Mouse (Mus musculus) neural tube, embryonic 13.5 days (tissue): Measurements from ENCODE around the gene Dpysl5. TPM values are rescaled to one million over a fixed set of nuclear protein-coding genes. Genes with fewer than 3 reads are reported as not detected.

ENCODE experiments used
- ATAC-seq: fragments of 200-750 bp; cut with Nextera tagmentation; 2 replicates; pipeline ENCODE4 v1.8.0; 2017; ENCODE audit warnings: low read depth, mild to moderate bottlenecking, moderate TSS enrichment, moderate library complexity
- H3K27ac ChIP-seq: fragments of 300-500 bp; sonication (generic); replicated peaks from 2 replicates; pipeline ENCODE4 v1.5.1; 2015; ENCODE audit warnings: moderate library complexity, mild to moderate bottlenecking, inconsistent platforms
- H3K27me3 ChIP-seq: fragments of 300-500 bp; sonication (generic); 2 replicates; pipeline ENCODE4 v1.6.1; 2015; ENCODE audit warnings: mild to moderate bottlenecking, inconsistent platforms
- H3K36me3 ChIP-seq: fragments of 300-500 bp; sonication (generic); 2 replicates; pipeline ENCODE4 v1.6.1; 2015; ENCODE audit warnings: mild to moderate bottlenecking, inconsistent platforms
- H3K4me1 ChIP-seq: fragments of 300-500 bp; sonication (generic); replicated peaks from 2 replicates; pipeline ENCODE4 v1.6.1; 2015; ENCODE audit warnings: inconsistent platforms
- H3K4me2 ChIP-seq: fragments of 300-500 bp; sonication (generic); 2 replicates; pipeline ENCODE4 v1.6.1; 2015; ENCODE audit warnings: inconsistent platforms, mild to moderate bottlenecking, moderate library complexity
- H3K4me3 ChIP-seq: fragments of 300-500 bp; sonication (generic); 2 replicates; pipeline ENCODE4 v1.5.1; 2015; ENCODE audit warnings: mild to moderate bottlenecking, inconsistent platforms
- H3K9ac ChIP-seq: fragments of 300-500 bp; sonication (generic); 2 replicates; pipeline ENCODE4 v1.6.1; 2015; ENCODE audit warnings: moderate library complexity, mild to moderate bottlenecking, inconsistent platforms
- H3K9me3 ChIP-seq: fragments of 300-500 bp; sonication (generic); 2 replicates; pipeline ENCODE4 v1.6.1; 2016; ENCODE audit warnings: inconsistent platforms
- WGBS: fragments of 180-500 bp; shearing (Covaris S2); methylation state at CpG from one replicate; pipeline ENCODE4 v1.1.7; 2015; 5-methylcytosine and 5-hydroxymethylcytosine counted together
- polyA plus RNA-seq: library from polyadenylated mRNA; unstranded; fragments of >200 nt; fragmentation: Nextera tagmentation; extraction: Ambion mirVana; gene quantifications from 2 replicates; pipeline ENCODE4 v1.2.1, GENCODE M21; 2015

Gene Dpysl5
- polyA plus RNA-seq, 1 experiment from 2014 or later, result 184 TPM

DNA sequence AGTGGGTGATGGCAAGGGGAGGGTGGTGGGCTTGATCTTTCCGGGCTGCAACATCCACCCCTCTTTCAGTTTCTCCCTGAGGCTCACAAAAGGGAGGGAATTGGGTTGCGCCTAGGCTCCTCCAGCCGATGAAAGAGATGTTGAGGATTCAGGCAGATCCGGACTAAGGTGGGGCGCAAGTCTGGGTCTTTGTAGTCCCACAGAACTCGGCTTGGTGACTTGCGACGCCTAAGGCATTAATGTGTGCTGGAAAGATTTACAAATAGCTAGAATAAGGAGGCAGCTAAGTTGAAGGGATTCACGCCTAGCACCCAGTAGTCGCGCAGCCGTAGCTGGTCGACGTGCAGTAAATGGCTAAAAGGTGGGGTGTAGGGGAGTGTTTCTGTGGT, 632 bp downstream of the Dpysl5 start:
- H3K36me3 ChIP-seq, result 0 out of 2 replicates have a peak, but pooled peaks cover 5% of the 10 kb centered on the region
- WGBS, result under 1% methylated on average over 14 of the region's 14 CpGs
- H3K27me3 ChIP-seq, result no peaks in the 10 kb centered on the region; the same call in none of the 2 replicates
- peak overlapping the region; percentile 87 for H3K4me3 ChIP-seq
- H3K27ac ChIP-seq, result peak overlapping the region; percentile 95
- H3K4me1 ChIP-seq, result peaks cover 42% of the 10 kb centered on the region
- peak; percentile 29 for ATAC-seq
- no peaks in the 10 kb centered on the region for H3K9me3 ChIP-seq
- peak overlapping the region; percentile 95 for H3K9ac ChIP-seq
- peak overlapping the region; percentile 76 for H3K4me2 ChIP-seq

DNA sequence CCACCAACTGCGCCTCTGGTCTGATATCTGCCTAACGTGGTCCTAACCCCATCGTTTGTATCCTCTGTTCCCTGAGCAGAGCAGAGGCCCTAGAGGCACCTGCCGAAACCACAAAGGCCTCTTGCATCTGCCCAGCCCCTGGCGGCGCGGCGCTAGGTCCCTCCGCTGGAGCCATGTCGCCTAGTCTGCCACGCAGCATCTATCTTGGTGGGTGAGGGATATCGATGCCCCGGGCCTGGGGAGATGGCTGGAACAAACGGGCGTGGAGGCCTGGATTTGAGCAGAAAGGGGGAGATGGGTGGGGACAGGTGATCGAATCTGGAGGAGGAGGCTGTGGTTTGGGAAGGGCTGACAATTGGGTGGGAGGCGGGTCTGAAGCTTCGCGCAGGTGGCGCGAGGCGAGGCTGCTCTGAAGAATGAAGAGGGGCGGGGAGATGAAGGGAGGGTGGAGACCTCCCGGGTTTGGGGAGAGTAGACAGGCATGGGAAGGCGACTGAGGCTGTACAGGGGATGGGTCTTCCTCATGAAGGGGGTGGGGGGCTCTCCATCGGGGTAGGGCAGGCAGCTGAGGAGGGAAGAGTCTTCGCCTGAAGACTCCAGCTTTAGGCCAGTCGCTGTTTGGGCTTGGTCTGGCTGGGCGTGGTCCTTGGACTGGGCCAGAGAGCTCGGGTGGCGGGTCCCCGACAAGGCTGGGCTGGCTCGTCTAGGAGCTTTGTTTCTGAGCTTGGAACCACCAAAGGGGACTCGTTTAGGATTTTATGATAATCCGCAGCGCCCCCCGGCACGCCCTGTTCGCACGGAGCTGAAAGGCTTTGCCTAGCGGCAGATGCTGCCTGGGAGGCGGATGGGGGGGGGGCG, 1.3 kb downstream of the Dpysl5 start:
- H3K27ac ChIP-seq, result peak overlapping the region; percentile 95
- H3K4me1 ChIP-seq, result peaks cover 44% of the 10 kb centered on the region
- no peaks in the 10 kb centered on the region; the same call in none of the 2 replicates for H3K27me3 ChIP-seq
- WGBS, result under 1% methylated on average over 43 of the region's 43 CpGs
- H3K9me3 ChIP-seq, result no peaks in the 10 kb centered on the region
- H3K36me3 ChIP-seq, result 0 out of 2 replicates have a peak, but pooled peaks cover 5% of the 10 kb centered on the region
- H3K4me3 ChIP-seq, result peak overlapping the region; percentile 87
- peak overlapping the region; percentile 95 for H3K9ac ChIP-seq
- peak; percentile 68 for ATAC-seq
- peak overlapping the region; percentile 76 for H3K4me2 ChIP-seq

DNA sequence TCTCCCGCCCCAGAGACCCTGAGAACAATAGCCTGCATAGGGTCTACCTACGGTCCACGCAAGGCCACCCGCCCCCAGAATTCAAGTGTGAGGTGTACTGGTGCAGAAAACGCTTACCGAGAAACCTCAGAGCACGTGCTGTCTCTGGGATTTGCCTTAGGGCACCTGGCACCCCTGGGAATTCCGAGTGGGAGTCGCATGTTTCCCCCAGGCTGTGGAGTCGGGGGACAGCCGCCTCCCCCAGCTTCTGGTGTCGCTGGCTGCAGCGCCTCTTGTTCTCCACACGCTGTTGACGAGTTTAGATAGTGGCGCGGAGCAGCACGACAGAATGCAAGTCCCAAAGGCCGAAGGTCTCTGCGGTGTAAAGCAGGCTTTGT, 1.9 kb downstream of the Dpysl5 start:
- Histone ChIP-seq H3K4me3 (peak overlapping the region; percentile 87), H3K9me3 (no peaks in the 10 kb centered on the region), H3K9ac (peak overlapping the region; percentile 95), H3K27ac (peak overlapping the region; percentile 95), H3K4me1 (peaks cover 49% of the 10 kb centered on the region), H3K36me3 (0 out of 2 replicates have a peak, but pooled peaks cover 5% of the 10 kb centered on the region), H3K27me3 (no peaks in the 10 kb centered on the region; the same call in none of the 2 replicates), H3K4me2 (peak overlapping the region; percentile 76)
- peak; percentile 21 for ATAC-seq
- WGBS, result 0% methylated on average over 20 of the region's 20 CpGs

DNA sequence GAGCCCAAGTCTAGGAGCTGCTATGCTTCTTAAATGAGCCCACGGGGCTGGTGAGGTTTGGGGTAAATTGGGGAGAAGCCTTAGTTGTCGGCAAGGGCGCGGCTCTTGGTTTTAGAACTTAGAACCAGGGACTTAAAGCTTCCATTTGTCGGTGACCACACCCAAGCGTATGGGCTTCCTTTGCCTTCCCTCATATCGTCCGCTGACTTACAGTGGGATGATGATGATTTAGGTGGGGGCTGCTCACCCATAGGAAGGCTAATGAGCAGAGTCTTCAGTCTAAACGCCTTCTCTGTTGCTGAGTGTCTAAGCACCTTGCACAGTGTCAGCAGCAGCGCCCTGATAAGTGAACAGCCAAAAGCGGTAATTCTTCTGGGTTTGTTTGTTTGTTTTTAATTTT, 2.3 kb downstream of the Dpysl5 start:
- H3K36me3 ChIP-seq, result 0 out of 2 replicates have a peak, but pooled peaks cover 5% of the 10 kb centered on the region
- H3K9me3 ChIP-seq, result no peaks in the 10 kb centered on the region
- H3K4me2 ChIP-seq, result peak overlapping the region; percentile 76
- 13% methylated on average over 11 of the region's 11 CpGs for WGBS
- peak overlapping the region; percentile 87 for H3K4me3 ChIP-seq
- peaks cover 53% of the 10 kb centered on the region for H3K4me1 ChIP-seq
- H3K9ac ChIP-seq, result peak overlapping the region; percentile 95
- ATAC-seq, result no peak
- H3K27me3 ChIP-seq, result no peaks in the 10 kb centered on the region; the same call in 1 of the 2 replicates
- H3K27ac ChIP-seq, result peak overlapping the region; percentile 95

DNA sequence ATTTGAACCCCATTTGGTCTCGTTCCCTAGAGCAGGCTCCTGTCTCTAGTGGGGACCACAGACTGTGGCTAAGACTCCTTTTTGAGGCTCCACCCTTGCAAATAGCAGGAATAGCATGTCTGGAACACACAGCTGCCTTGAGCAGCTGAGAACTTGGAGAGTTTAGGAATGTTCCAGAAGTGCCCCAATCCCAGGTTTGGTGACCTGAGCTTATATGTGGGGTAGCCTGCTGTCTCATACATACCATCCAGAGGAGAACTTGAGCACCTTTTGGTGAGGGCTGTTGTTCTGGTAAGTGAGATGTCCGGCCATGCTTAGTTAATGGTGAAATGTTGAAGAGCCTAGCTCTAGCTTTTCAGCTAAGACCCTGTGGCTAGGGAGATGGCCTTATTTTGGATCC, 4.9 kb downstream of the Dpysl5 start:
- ATAC-seq, result no peak
- Histone ChIP-seq H3K4me2 (no peak overlapping the region), H3K9ac (no peak overlapping the region), H3K9me3 (no peaks in the 10 kb centered on the region), H3K27ac (no peak overlapping the region), H3K36me3 (peaks cover 17% of the 10 kb centered on the region), H3K4me1 (peaks cover 53% of the 10 kb centered on the region), H3K4me3 (no peak overlapping the region), H3K27me3 (no peaks in the 10 kb centered on the region)
- WGBS, result 95% methylated on average over 2 of the region's 2 CpGs

DNA sequence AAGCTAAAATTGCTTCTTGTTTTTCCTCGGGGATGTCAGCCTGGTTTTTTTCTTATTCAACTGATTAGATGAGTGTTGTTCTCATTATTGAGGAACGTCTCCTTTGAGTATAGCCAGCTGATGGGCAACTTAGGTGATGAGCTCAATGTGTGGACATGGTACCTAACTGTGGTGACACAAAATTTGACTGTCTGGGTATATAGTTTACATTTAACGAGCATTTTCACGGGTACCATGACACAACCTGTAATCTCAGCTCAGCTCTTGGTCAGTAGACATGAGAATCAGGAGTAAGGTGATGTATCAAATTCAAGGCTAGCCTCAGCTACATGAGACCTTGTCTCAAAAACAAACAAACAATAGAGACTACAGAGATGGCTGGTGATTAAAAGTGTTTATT, 6.1 kb downstream of the Dpysl5 start:
- ATAC-seq, result no peak
- H3K9me3 ChIP-seq, result no peaks in the 10 kb centered on the region
- H3K9ac ChIP-seq, result no peak overlapping the region
- H3K27me3 ChIP-seq, result no peaks in the 10 kb centered on the region
- no peak overlapping the region for H3K4me3 ChIP-seq
- H3K4me2 ChIP-seq, result no peak overlapping the region
- 83% methylated on average over 4 of the region's 4 CpGs for WGBS
- H3K36me3 ChIP-seq, result peaks cover 27% of the 10 kb centered on the region
- peak overlapping the region; percentile 78; the same call in 1 of the 2 replicates for H3K27ac ChIP-seq
- H3K4me1 ChIP-seq, result peaks cover 56% of the 10 kb centered on the region

DNA sequence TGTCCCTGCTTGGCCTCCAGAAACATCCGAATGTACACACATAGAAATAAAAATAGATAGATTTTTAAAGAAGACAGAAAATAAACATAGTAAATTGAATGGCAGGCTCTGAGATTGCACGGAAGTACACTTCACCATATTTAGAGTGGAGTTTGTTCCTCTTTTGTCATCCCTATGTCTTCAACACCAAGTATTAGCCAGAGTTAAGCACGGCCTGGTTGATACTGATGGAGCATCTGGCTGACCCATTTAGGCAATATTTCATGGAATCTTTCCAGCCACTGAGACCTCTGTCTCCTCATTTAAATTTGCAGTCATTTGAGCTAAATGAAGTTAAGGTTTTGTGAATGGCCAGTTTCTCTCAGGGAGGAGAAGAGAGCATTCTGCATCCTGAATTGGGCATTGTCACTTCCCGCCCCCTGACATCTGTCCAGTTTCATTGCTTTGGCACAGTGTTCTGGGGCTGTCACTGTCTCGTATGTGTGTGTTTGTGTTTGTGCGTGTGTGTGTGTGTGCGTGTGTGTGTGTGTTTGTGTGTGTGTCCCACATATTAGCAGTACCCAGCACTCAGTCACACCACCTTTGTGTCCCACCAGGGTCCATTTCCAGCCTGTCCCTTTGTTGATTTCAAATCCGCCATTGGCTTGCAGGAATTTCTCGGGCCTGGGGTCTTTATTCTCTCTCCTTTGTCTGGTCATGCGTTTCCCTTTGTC, 6.8 kb downstream of the Dpysl5 start:
- H3K4me2 ChIP-seq, result peak overlapping the region; percentile 32
- 29% methylated on average over 10 of the region's 10 CpGs for WGBS
- peaks cover 63% of the 10 kb centered on the region for H3K4me1 ChIP-seq
- H3K27ac ChIP-seq, result peak overlapping the region; percentile 78
- H3K36me3 ChIP-seq, result peaks cover 34% of the 10 kb centered on the region
- ATAC-seq, result no peak
- no peaks in the 10 kb centered on the region for H3K9me3 ChIP-seq
- H3K9ac ChIP-seq, result peak overlapping the region; percentile 54; the same call in 1 of the 2 replicates
- peak overlapping the region; percentile 8; the same call in 1 of the 2 replicates for H3K4me3 ChIP-seq
- no peaks in the 10 kb centered on the region for H3K27me3 ChIP-seq

DNA sequence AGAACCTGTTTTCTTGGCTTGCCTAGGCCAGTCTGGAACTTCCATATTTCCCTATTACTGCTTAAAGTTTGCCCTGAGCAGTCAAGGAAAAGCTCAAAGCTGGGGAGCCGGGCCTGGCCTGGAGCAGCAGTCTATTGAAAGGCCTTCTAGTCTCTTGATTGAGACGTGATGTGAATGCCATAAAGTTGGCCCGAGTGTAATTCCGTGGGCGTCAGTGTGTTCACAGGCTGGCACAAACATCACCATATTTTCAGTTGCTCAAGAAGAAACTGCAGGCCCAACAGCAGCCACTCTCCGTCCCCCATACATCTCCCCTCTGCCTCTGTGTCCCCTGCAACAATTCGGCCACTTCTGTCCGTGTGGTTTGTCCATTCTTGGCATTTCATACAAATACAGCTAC, 10.6 kb downstream of the Dpysl5 start:
- H3K9ac ChIP-seq, result no peak overlapping the region
- H3K27me3 ChIP-seq, result no peaks in the 10 kb centered on the region
- WGBS, result 83% methylated on average over 8 of the region's 8 CpGs
- H3K4me1 ChIP-seq, result peaks cover 38% of the 10 kb centered on the region
- no peak for ATAC-seq
- no peak overlapping the region for H3K4me2 ChIP-seq
- H3K36me3 ChIP-seq, result peaks cover 52% of the 10 kb centered on the region
- H3K9me3 ChIP-seq, result no peaks in the 10 kb centered on the region
- H3K27ac ChIP-seq, result no peak overlapping the region
- H3K4me3 ChIP-seq, result no peak overlapping the region

DNA sequence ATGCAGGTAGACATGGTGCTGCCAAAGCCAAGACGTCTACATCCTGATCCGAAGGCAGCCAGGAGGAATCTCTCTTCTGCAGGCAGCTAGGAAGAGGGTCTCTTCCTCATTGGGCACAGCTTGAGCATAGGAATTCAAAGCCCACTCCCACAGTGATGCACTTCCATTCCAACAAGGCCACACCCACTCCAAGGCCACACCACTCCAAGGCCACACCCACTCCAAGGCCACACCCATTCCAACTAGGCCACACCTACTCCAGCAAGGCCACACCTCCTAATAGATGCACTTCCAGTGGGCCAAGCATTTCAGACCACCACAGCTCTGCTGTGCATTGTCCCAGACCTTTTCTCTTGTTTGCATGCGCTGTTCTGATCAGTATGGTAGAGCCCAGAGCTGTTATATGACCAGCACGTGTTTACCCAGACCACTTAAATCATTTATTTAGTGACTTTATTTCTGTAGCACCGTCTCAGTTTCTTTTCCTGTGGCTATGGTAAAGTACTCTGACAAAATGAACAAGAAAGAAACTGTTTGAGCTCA, 14.9 kb downstream of the Dpysl5 start:
- ATAC-seq, result no peak
- Histone ChIP-seq H3K4me2 (no peak overlapping the region), H3K4me3 (no peak overlapping the region), H3K9ac (no peak overlapping the region), H3K36me3 (peaks cover 41% of the 10 kb centered on the region), H3K27me3 (no peaks in the 10 kb centered on the region), H3K4me1 (peaks cover 42% of the 10 kb centered on the region), H3K9me3 (no peaks in the 10 kb centered on the region), H3K27ac (no peak overlapping the region)
- 94% methylated on average over 5 of the region's 5 CpGs for WGBS

DNA sequence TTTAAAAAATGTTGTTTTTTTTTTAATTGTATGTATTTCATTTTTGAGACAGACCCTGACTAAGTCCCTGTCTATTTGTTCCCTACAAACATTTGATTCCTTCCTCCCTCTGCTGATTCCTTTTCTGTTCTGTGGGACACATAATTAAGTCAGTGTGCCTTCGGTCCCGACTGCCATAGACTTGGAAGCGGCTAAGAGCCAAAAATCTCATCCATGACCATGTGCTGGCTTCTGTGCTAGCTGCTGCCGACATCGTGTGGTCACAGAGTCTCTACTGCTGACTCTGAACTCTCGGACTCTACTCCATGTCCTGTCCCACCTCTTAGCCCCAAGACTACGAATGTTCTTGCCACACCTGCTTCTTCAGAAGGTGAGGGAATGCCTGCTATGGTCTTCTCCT, 21.1 kb downstream of the Dpysl5 start:
- H3K4me2 ChIP-seq, result no peak overlapping the region
- H3K27me3 ChIP-seq, result no peaks in the 10 kb centered on the region
- WGBS, result 92% methylated on average over 7 of the region's 7 CpGs
- H3K9ac ChIP-seq, result no peak overlapping the region
- H3K9me3 ChIP-seq, result no peaks in the 10 kb centered on the region
- no peak overlapping the region for H3K27ac ChIP-seq
- H3K4me3 ChIP-seq, result no peak overlapping the region
- ATAC-seq, result no peak
- peaks cover 8% of the 10 kb centered on the region for H3K36me3 ChIP-seq
- peaks cover 70% of the 10 kb centered on the region for H3K4me1 ChIP-seq

DNA sequence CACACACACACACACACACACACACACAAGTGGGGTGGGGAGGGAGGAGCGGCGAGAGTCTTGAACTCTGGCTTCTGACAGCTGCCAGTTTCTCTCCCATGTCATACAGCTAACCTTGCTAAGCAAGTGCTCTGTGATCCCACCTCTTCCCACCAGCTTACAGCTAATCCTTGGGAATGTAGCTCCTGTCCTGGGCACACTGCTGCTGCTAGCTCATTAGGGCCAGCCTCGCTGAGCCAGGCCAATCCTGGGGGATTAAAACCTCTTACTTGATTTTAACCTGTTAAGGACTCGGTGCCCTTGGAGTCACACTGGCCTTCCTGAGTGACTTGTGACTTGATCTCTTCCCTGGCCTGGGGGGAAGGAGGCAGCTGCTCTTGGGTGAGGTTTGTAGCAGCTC, 23.3 kb downstream of the Dpysl5 start:
- H3K4me3 ChIP-seq, result no peak overlapping the region
- 73% methylated on average over 4 of the region's 4 CpGs for WGBS
- no peak overlapping the region for H3K27ac ChIP-seq
- no peak for ATAC-seq
- peaks cover 78% of the 10 kb centered on the region for H3K4me1 ChIP-seq
- no peaks in the 10 kb centered on the region for H3K27me3 ChIP-seq
- H3K36me3 ChIP-seq, result peaks cover 8% of the 10 kb centered on the region
- H3K9ac ChIP-seq, result no peak overlapping the region
- H3K4me2 ChIP-seq, result no peak overlapping the region
- no peaks in the 10 kb centered on the region for H3K9me3 ChIP-seq
